Mouse (Mus musculus) ES-E14 (cell line): ENCODE measurements around the gene Gm19410. TPM values are rescaled to one million over a fixed set of nuclear protein-coding genes. Genes with fewer than 3 reads are reported as not detected.

Source experiments
- DNase-seq: peaks from one replicate; pipeline ENCODE4 v3.0.0-alpha.2; 2013; ENCODE audit warnings: low read depth, low spot score
- H3K27ac ChIP-seq: 2 replicates; pipeline ENCODE4 v1.5.1; 2012; ENCODE audit warnings: low read depth, mild to moderate bottlenecking, low read length, moderate library complexity, mixed read lengths; ENCODE audit not compliant: poor library complexity, insufficient read depth, severe bottlenecking
- H3K36me3 ChIP-seq: 2 replicates; pipeline ENCODE4 v1.6.1; 2012; ENCODE audit warnings: mild to moderate bottlenecking, low read length, moderate library complexity, mixed read lengths; ENCODE audit not compliant: control insufficient read depth, poor library complexity, insufficient read depth, severe bottlenecking
- H3K4me1 ChIP-seq, 2 experiments: fragments of 150-350 bp in 1 of 2; sonication (generic) in 1 of 2; 2 replicates each; pipeline ENCODE4 v1.6.1; 2012; ENCODE audit warnings: low read length in 2 of 2, mild to moderate bottlenecking in 1 of 2, mixed read lengths in 1 of 2; ENCODE audit not compliant: control insufficient read depth in 2 of 2, insufficient read depth in 2 of 2, poor library complexity in 1 of 2
- H3K4me3 ChIP-seq, 2 experiments: fragments of 150-350 bp in 1 of 2; sonication (generic) in 1 of 2; 2 replicates each; pipeline ENCODE4 v1.5.1; 2012; ENCODE audit warnings: low read length in 2 of 2, low read depth in 1 of 2, mild to moderate bottlenecking in 1 of 2, mixed read lengths in 1 of 2; ENCODE audit not compliant: insufficient read depth in 1 of 2, poor library complexity in 1 of 2, severe bottlenecking in 1 of 2
- H3K9ac ChIP-seq: 2 replicates; pipeline ENCODE4 v1.6.1; 2012; ENCODE audit warnings: low read depth, mild to moderate bottlenecking, low read length, mixed read lengths; ENCODE audit not compliant: poor library complexity, insufficient read depth, severe bottlenecking
- H3K9me3 ChIP-seq: fragments of 150-350 bp; sonication (generic); 2 replicates; pipeline ENCODE4 v1.6.1; 2012; ENCODE audit warnings: low read depth, mild to moderate bottlenecking, low read length; ENCODE audit not compliant: control insufficient read depth, insufficient read depth
- CHD2 ChIP-seq: IDR thresholded peaks from 2 replicates; pipeline ENCODE4 v1.6.1; 2014; ENCODE audit warnings: mild to moderate bottlenecking, low read depth, low read length, inconsistent platforms
- HCFC1 ChIP-seq: IDR thresholded peaks from 2 replicates; pipeline ENCODE4 v1.6.1; 2012; ENCODE audit warnings: low read length, inconsistent platforms, borderline replicate concordance; ENCODE audit not compliant: insufficient read depth
- MAFK ChIP-seq: IDR thresholded peaks from 2 replicates; pipeline ENCODE4 v1.6.1; 2014; ENCODE audit warnings: mild to moderate bottlenecking, low read depth, low read length, inconsistent platforms; ENCODE audit not compliant: insufficient read depth
- ZC3H11A ChIP-seq: IDR thresholded peaks from 2 replicates; pipeline ENCODE4 v1.6.1; 2012; ENCODE audit warnings: low read depth, mild to moderate bottlenecking, inconsistent platforms, low read length, borderline replicate concordance
- ZNF384 ChIP-seq: IDR thresholded peaks from 2 replicates; pipeline ENCODE4 v1.6.1; 2012; ENCODE audit warnings: low read depth, low read length, inconsistent platforms
- in situ Hi-C, 2 experiments: fragments of 600-800 bp; cut with MboI; formaldehyde crosslinking; loops; one replicate each; pipeline ENCODE4 v1.15.1; 2025; ENCODE audit warnings: low sequenced_read_pairs in 2 of 2, inconsistent platforms in 1 of 2; ENCODE audit not compliant: unreplicated experiment in 2 of 2
- total RNA-seq: library from RNA; depleted of rRNA; stranded (reverse); fragments of 300-350 nt; gene quantifications from 2 replicates; pipeline ENCODE4 v1.2.3, GENCODE M21; 2012; rRNA removed

Gm19410 gene
- 0.04 and 0.05 TPM in 2 replicates for total RNA-seq

GRCm38 (mm10) chr8:35765499-35766193 is at the start of gene Gm19410:
TSS of gene Gm19410 (plus strand) at chr8:35765790.
- Histone ChIP-seq H3K4me1 (peaks cover 0 to 1% of the 10 kb centered on the region in 2 experiments; a peak in 1 of 4 replicates), H3K27ac (no peak within 1 kb of the TSS), H3K9ac (no peak within 1 kb of the TSS), H3K9me3 (no peaks in the 10 kb centered on the region), H3K36me3 (no peaks in the 10 kb centered on the region), H3K4me3 (peak within 1 kb of the TSS; percentile 54 to 59)
- in situ Hi-C loops, result no loop called here
- no peak for DNase-seq
- TF ChIP-seq HCFC1, result no peak
- no peak for TF ChIP-seq ZC3H11A
- TF ChIP-seq ZNF384, result no peak

GRCm38 (mm10) chr8:35730776-35731175 is 34.8 kb upstream of the Gm19410 start:
- no peaks in the 10 kb centered on the region for H3K4me1 ChIP-seq
- DNase-seq, result no peak
- in situ Hi-C loops, result no loop called here

GRCm38 (mm10) chr8:35735438-35735837 is 30.2 kb upstream of the Gm19410 start:
- H3K27ac ChIP-seq, result no peak overlapping the region
- in situ Hi-C loops, result no loop called here
- H3K4me3 ChIP-seq, result no peak overlapping the region
- TF ChIP-seq CHD2 (no peak), HCFC1 (no peak), MAFK (no peak), ZC3H11A (no peak), ZNF384 (no peak)
- no peak for DNase-seq
- no peaks in the 10 kb centered on the region for H3K4me1 ChIP-seq
- H3K36me3 ChIP-seq, result no peaks in the 10 kb centered on the region
- H3K9me3 ChIP-seq, result no peaks in the 10 kb centered on the region
- H3K9ac ChIP-seq, result no peak overlapping the region

More at GRCm38 (mm10) chr8:35730776-35731175, 34.8 kb upstream of the Gm19410 start:
- Histone ChIP-seq H3K9ac (no peak overlapping the region), H3K36me3 (no peaks in the 10 kb centered on the region), H3K27ac (no peak overlapping the region), H3K4me3 (no peak overlapping the region), H3K9me3 (no peaks in the 10 kb centered on the region)
- no peak for TF ChIP-seq ZC3H11A
- no peak for TF ChIP-seq CHD2
- no peak for TF ChIP-seq ZNF384
- no peak for TF ChIP-seq MAFK
- TF ChIP-seq HCFC1, result no peak

GRCm38 (mm10) chr8:35756202-35756601 is 9.4 kb upstream of the Gm19410 start:
- TF ChIP-seq CHD2 (no peak), ZC3H11A (no peak), HCFC1 (no peak), ZNF384 (no peak), MAFK (no peak)
- no peak for DNase-seq
- in situ Hi-C loops, result no loop called here
- no peak overlapping the region for H3K4me3 ChIP-seq
- no peaks in the 10 kb centered on the region for H3K4me1 ChIP-seq
- H3K9me3 ChIP-seq, result no peaks in the 10 kb centered on the region
- H3K27ac ChIP-seq, result no peak overlapping the region
- no peak overlapping the region for H3K9ac ChIP-seq
- no peaks in the 10 kb centered on the region for H3K36me3 ChIP-seq

- Histone ChIP-seq H3K27ac (no peak overlapping the region), H3K4me3 (peak overlapping the region; percentile 54 to 59; a peak in 2 of 4 replicates), H3K4me1 (peaks cover 0 to 1% of the 10 kb centered on the region in 2 experiments; a peak in 1 of 4 replicates), H3K9me3 (no peaks in the 10 kb centered on the region), H3K36me3 (no peaks in the 10 kb centered on the region), H3K9ac (no peak overlapping the region)
- no peak for DNase-seq
- in situ Hi-C loops, result no loop called here
- TF ChIP-seq ZC3H11A (no peak), CHD2 (no peak), ZNF384 (no peak), HCFC1 (no peak), MAFK (no peak)
Measured at GRCm38 (mm10) chr8:35765020-35765419, 570 bp upstream of the Gm19410 start.
